Mouse (Mus musculus) kidney, adult 18-20 months (tissue): ENCODE measurements around the gene Crygb.

Experiments used
- DNase-seq: peaks from one replicate; pipeline ENCODE4 v3.0.0; 2021

The Crygb gene

GRCm38 (mm10) chr1:65082188-65082587, at the start of gene Crygb:
Gene Crygb (minus strand): TSS chr1:65082288.
- DNase-seq, result no peak

- DNase-seq, result no peak
Observed at GRCm38 (mm10) chr1:65131671-65132070, 49.6 kb upstream of the Crygb start.

- DNase-seq, result peak; percentile 61
Observed at GRCm38 (mm10) chr1:65130226-65130625, 48.1 kb upstream of the Crygb start.

GRCm38 (mm10) chr1:65129634-65130180, 47.6 kb upstream of the Crygb start:
- no peak for DNase-seq

- no peak for DNase-seq
Observed at GRCm38 (mm10) chr1:65122574-65123372, 40.7 kb upstream of the Crygb start, which contains the start of gene D630023F18Rik. Gene D630023F18Rik (minus strand): TSS chr1:65123214.

GRCm38 (mm10) chr1:65119438-65119837, 37.4 kb upstream of the Crygb start, which contains the start of gene Gm28845:
Gene Gm28845 (minus strand): TSS chr1:65119558.
- DNase-seq, result no peak

GRCm38 (mm10) chr1:65118150-65118913, 36.2 kb upstream of the Crygb start:
- peak; percentile 56 for DNase-seq

GRCm38 (mm10) chr1:65113536-65114172, 31.6 kb upstream of the Crygb start:
- DNase-seq, result no peak

GRCm38 (mm10) chr1:65112807-65113196, 30.7 kb upstream of the Crygb start:
- DNase-seq, result peak; percentile 36

- DNase-seq, result peak; percentile 72
Observed at GRCm38 (mm10) chr1:65112031-65112806, 30.1 kb upstream of the Crygb start.

GRCm38 (mm10) chr1:65109756-65110435, 27.8 kb upstream of the Crygb start:
- DNase-seq, result no peak

GRCm38 (mm10) chr1:65109196-65109595, 27.1 kb upstream of the Crygb start:
- no peak for DNase-seq

GRCm38 (mm10) chr1:65107654-65108279, 25.7 kb upstream of the Crygb start:
- DNase-seq, result no peak

GRCm38 (mm10) chr1:65103273-65103672, 21.2 kb upstream of the Crygb start, which contains the start of gene Cryga:
Gene Cryga (minus strand): TSS chr1:65103373.
- no peak for DNase-seq

GRCm38 (mm10) chr1:65096953-65097352, 14.9 kb upstream of the Crygb start:
- no peak for DNase-seq

GRCm38 (mm10) chr1:65091566-65091965, 9.5 kb upstream of the Crygb start:
- no peak for DNase-seq

- DNase-seq, result no peak
Observed at GRCm38 (mm10) chr1:65090370-65090769, 8.3 kb upstream of the Crygb start.

- DNase-seq, result no peak
Observed at GRCm38 (mm10) chr1:65088567-65089356, 6.7 kb upstream of the Crygb start.

GRCm38 (mm10) chr1:65075607-65076006, 6.5 kb downstream of the Crygb start:
- DNase-seq, result no peak

- no peak for DNase-seq
Observed at GRCm38 (mm10) chr1:65073589-65073988, 8.5 kb downstream of the Crygb start, which contains the start of gene Crygc. Gene Crygc (minus strand): TSS chr1:65073689.
